Mouse (Mus musculus) myocyte (in vitro differentiated cells): ENCODE results near the gene Zc3h10.

Source experiments
- E2F4 ChIP-seq: IDR thresholded peaks from one replicate; pipeline ENCODE4 v1.6.1; 2011; ENCODE audit warnings: mild to moderate bottlenecking, control low read depth, moderate library complexity; ENCODE audit not compliant: insufficient read depth
- MAX ChIP-seq: IDR thresholded peaks from one replicate; pipeline ENCODE4 v1.6.1; 2011; ENCODE audit warnings: low read depth, mild to moderate bottlenecking, control low read depth
- POLR2A ChIP-seq: IDR thresholded peaks from one replicate; pipeline ENCODE4 v1.6.1; 2011; ENCODE audit warnings: low read depth, mild to moderate bottlenecking, control low read depth, moderate library complexity; ENCODE audit not compliant: insufficient read length
- REST ChIP-seq: IDR thresholded peaks from one replicate; pipeline ENCODE4 v1.6.1; 2011; ENCODE audit warnings: mild to moderate bottlenecking, control low read depth, moderate library complexity; ENCODE audit not compliant: insufficient read depth, insufficient read length

DNA sequence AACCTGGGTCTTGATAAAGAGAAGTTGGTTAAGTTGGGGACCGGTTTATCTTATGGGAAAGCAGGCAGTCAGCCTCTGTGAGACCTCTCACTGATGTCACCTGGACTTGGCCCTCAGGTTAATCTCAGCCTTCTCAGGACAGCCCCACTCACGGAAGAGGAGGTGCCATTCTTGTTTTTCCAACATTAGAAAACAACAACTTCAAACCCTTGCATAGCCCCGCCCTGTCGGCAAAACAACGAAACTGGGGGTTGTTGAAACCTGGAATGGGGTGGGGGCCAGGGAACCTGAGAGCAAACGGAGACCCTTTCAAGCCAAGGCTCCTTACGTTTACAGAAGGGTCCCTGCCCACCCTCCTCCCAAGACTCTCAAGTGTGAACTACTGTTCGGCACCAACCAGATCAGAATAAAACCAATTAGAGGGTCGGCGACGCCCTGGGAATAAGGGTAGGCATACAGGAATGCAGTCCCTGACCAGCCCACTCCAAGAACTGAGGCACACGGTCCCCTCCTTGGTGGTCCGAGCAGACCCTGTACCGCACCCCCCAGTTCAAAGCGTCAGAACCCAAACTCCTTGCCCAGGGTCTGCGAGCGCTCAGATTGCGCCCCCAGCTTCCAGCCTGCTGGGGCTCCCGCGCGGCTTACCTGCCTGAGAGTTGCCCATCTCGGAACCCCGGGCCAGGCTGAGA lies 41.3 kb upstream of the Zc3h10 start:
- no peak for TF ChIP-seq POLR2A
- TF ChIP-seq MAX: no peak
- TF ChIP-seq E2F4: no peak
- no peak for TF ChIP-seq REST
